Mouse (Mus musculus) heart, adult 2 months (tissue): ENCODE results near the gene Itpr2. TPM values are rescaled to one million over a fixed set of nuclear protein-coding genes. Genes with fewer than 3 reads are reported as not detected.

Experiments
- DNase-seq, 2 experiments: peaks; one replicate each; pipeline ENCODE4 v3.0.0; 2021
- H3K27ac ChIP-seq: fragments of 200-600 bp; 2 replicates; pipeline ENCODE4 v1.8.1; 2022
- H3K27me3 ChIP-seq: fragments of 200-500 bp; 2 replicates; pipeline ENCODE4 v1.6.1; 2012; ENCODE audit warnings: mild to moderate bottlenecking, low read length, inconsistent platforms, mixed read lengths; ENCODE audit not compliant: control insufficient read depth, insufficient read depth
- H3K36me3 ChIP-seq: fragments of 200-500 bp; 2 replicates; pipeline ENCODE4 v1.6.1; 2012; ENCODE audit warnings: low read length, inconsistent platforms; ENCODE audit not compliant: control insufficient read depth, insufficient read depth
- H3K4me1 ChIP-seq: fragments of 200-500 bp; 2 replicates; pipeline ENCODE4 v1.6.1; 2011; ENCODE audit warnings: low read length; ENCODE audit not compliant: control insufficient read depth, insufficient read depth
- H3K4me3 ChIP-seq: fragments of 200-600 bp; 2 replicates; pipeline ENCODE4 v1.8.1; 2022
- H3K79me2 ChIP-seq: fragments of 200-500 bp; replicated peaks from 2 replicates; pipeline ENCODE4 v1.6.1; 2012; ENCODE audit warnings: mild to moderate bottlenecking, inconsistent platforms, low read length, moderate library complexity, mixed read lengths; ENCODE audit not compliant: control insufficient read depth, insufficient read depth
- H3K9ac ChIP-seq: fragments of 200-500 bp; 2 replicates; pipeline ENCODE4 v1.6.1; 2012; ENCODE audit warnings: low read depth, mild to moderate bottlenecking, control low read depth, inconsistent platforms, low read length, mixed read lengths
- CTCF ChIP-seq: fragments of 200-600 bp; IDR thresholded peaks from 2 replicates; pipeline ENCODE4 v1.8.1; 2022; ENCODE audit warnings: antibody characterized with exemption, mild to moderate bottlenecking, moderate library complexity
- EP300 ChIP-seq: fragments of 200-500 bp; IDR thresholded peaks from 2 replicates; pipeline ENCODE4 v1.6.1; 2011; ENCODE audit warnings: low read depth, low read length, control low read depth; ENCODE audit not compliant: insufficient read depth
- POLR2A ChIP-seq: fragments of 200-500 bp; IDR thresholded peaks from 2 replicates; pipeline ENCODE4 v1.6.1; 2011; ENCODE audit warnings: mild to moderate bottlenecking, low read depth, low read length, control low read depth; ENCODE audit not compliant: insufficient read depth
- WGBS: fragments of 180-500 bp; shearing (Covaris S2); methylation state at CpG from one replicate; pipeline ENCODE4 v1.1.7; 2018; 5-methylcytosine and 5-hydroxymethylcytosine counted together
- intact Hi-C: fragments of 180-260 bp; cut with DNase I; formaldehyde crosslinking; loops from one replicate; pipeline ENCODE4 v1.15.1; 2025
- polyA plus RNA-seq: library from polyadenylated mRNA; depleted of rRNA; stranded (reverse); fragments of >200 nt; gene quantifications from 2 replicates; pipeline ENCODE4 v1.2.3, GENCODE M21; 2012
- total RNA-seq, 2 experiments: library from RNA; stranded (reverse); gene quantifications; 2 replicates each; pipeline ENCODE4 v1.2.3; 2021

The Itpr2 gene
- total and polyA plus RNA-seq, 3 experiments = 6.6 to 23.7 (median 20.1) TPM

DNA sequence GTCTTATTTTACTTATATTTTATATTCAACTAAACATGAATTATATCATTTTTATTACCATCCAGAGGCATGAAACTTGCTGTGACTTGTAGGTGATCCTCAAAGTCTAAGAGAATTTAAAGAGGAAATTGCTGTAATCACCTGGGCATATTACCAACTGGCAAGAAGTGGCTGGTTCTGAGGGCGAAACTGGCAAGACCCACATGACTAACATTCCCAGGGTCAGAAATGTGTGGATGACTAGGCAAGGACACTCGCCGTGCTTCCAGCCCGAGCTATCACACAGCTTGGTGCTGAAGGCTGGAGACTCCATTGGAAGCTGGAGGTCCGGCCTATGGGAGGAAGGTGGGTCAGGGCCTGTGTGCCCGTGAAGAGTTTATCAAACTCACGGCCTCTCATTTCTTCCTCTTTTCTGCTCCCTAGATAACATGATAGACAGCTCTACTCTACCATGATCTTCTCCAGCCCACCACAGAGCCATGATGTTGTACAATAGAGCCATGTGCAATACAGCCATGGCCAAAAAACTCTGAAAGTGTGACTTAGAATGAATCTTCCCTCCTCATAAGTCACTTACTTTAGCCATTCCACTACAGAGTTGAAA, 306.1 kb downstream of the Itpr2 start:
- TF ChIP-seq CTCF (no peak), EP300 (0 out of 2 replicates have a peak, but pooled peaks have one; percentile 42), POLR2A (no peak)
- Histone ChIP-seq H3K4me1 (no peaks in the 10 kb centered on the region), H3K9ac (no peak overlapping the region), H3K79me2 (no peaks in the 10 kb centered on the region), H3K27ac (no peak overlapping the region), H3K4me3 (no peak overlapping the region), H3K27me3 (no peaks in the 10 kb centered on the region), H3K36me3 (no peaks in the 10 kb centered on the region)
- peak in 1 of 2 experiments; percentile 31 for DNase-seq
- intact Hi-C loops = no loop called here
- 61% methylated on average over 7 of the region's 7 CpGs for WGBS

DNA sequence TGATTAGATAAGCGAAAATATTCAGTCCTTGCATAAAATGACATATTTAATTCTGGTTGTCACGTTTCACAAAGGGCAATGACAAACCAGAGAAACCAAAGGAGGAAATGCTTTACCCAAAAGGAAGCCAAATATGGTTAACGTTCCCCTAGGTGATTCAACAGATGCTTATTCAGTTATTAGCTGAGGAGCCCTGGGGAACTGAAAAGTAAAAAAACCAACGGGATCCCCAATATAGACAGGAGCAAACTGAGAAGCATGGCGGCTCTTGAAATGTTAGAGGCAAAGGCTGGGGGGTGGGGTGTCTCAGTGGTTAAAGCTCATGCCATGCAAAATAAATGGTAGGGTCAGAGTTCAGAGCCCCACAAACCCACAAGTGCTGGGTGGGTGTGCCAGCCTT, 310.1 kb downstream of the Itpr2 start:
- Histone ChIP-seq H3K9ac (no peak overlapping the region), H3K4me3 (no peak overlapping the region), H3K36me3 (no peaks in the 10 kb centered on the region), H3K79me2 (no peaks in the 10 kb centered on the region), H3K27ac (no peak overlapping the region), H3K4me1 (no peaks in the 10 kb centered on the region), H3K27me3 (no peaks in the 10 kb centered on the region)
- 63% methylated on average over 5 of the region's 5 CpGs for WGBS
- no peak for DNase-seq
- TF ChIP-seq EP300 = no peak
- no peak for TF ChIP-seq POLR2A
- TF ChIP-seq CTCF = no peak
- intact Hi-C loops = no loop called here

DNA sequence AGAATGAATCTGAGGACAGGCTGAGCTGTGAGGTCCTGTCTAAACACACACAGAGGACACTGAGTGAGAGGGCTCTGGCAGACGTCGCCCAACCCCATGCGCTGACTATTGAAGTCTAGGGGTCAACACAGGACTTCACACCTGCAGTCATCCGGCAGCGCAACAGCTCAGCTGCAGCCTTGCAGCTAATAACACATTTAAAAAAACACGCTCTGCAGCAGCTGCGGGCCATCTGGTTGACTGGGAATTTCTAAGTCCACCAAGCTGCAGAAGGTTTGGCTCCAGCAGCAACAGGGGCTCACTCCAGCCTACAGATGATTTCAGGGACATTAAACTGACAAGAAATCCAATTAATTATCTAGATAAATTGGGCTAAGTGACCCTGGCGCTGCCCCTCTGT, 312.0 kb downstream of the Itpr2 start:
- H3K36me3 ChIP-seq = no peaks in the 10 kb centered on the region
- no peak overlapping the region for H3K4me3 ChIP-seq
- no peak overlapping the region for H3K27ac ChIP-seq
- no peak for TF ChIP-seq POLR2A
- TF ChIP-seq EP300 = no peak
- TF ChIP-seq CTCF = no peak
- no peaks in the 10 kb centered on the region for H3K27me3 ChIP-seq
- H3K4me1 ChIP-seq = no peaks in the 10 kb centered on the region
- no peak overlapping the region for H3K9ac ChIP-seq
- H3K79me2 ChIP-seq = no peaks in the 10 kb centered on the region
- intact Hi-C loops = no loop called here
- no peak for DNase-seq
- WGBS = 84% methylated on average over 8 of the region's 8 CpGs

DNA sequence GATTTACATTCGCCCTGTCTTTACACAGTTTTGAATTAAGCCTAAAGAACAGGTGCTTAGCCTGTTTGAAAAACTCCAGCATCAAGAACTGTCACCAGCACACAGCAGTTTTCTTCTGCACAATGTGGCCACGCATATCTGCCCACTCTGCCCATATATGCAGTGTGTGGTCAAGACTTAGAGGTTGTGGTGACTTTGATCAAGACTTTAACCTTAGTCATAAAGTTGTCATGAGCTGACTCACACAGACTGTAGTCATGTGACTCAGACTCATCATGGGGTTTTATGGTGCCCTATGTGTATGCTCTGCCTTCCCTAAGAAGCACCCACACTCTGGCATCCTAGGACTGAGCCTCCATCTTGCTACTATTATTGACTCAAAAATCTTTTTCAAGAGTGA, 316.5 kb downstream of the Itpr2 start:
- Histone ChIP-seq H3K36me3 (no peaks in the 10 kb centered on the region), H3K4me1 (no peaks in the 10 kb centered on the region), H3K79me2 (no peaks in the 10 kb centered on the region), H3K9ac (no peak overlapping the region), H3K27ac (no peak overlapping the region), H3K4me3 (no peak overlapping the region), H3K27me3 (no peaks in the 10 kb centered on the region)
- DNase-seq = no peak
- no peak for TF ChIP-seq EP300
- no peak for TF ChIP-seq POLR2A
- no peak for TF ChIP-seq CTCF
- 97% methylated on average over 2 of the region's 2 CpGs for WGBS
- intact Hi-C loops = no loop called here

DNA sequence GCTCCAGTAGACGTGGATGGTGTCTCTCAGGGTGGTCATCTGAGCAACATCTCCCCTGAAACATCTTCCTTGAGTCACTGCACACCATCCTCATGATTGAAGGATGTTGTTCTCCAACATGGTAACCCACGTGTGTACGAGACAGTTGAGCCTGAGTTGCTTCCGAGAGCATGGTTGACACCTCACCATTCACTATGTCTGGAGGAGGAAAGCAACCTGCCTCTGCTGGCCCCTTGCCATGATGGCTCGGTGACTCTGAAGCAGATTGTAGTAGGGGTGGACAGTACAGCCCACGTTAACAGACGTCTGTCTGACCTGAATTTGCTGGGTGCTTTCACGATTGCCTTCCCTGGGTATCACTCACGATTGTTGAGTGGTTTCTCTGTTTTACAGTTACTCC, 317.3 kb downstream of the Itpr2 start:
- WGBS = 89% methylated on average over 9 of the region's 9 CpGs
- no peaks in the 10 kb centered on the region for H3K79me2 ChIP-seq
- no peaks in the 10 kb centered on the region for H3K36me3 ChIP-seq
- no peak for DNase-seq
- H3K27me3 ChIP-seq = no peaks in the 10 kb centered on the region
- no peak overlapping the region for H3K27ac ChIP-seq
- no peaks in the 10 kb centered on the region for H3K4me1 ChIP-seq
- no peak overlapping the region for H3K4me3 ChIP-seq
- H3K9ac ChIP-seq = no peak overlapping the region
- TF ChIP-seq EP300 (no peak), CTCF (no peak), POLR2A (no peak)
- intact Hi-C loops = no loop called here

DNA sequence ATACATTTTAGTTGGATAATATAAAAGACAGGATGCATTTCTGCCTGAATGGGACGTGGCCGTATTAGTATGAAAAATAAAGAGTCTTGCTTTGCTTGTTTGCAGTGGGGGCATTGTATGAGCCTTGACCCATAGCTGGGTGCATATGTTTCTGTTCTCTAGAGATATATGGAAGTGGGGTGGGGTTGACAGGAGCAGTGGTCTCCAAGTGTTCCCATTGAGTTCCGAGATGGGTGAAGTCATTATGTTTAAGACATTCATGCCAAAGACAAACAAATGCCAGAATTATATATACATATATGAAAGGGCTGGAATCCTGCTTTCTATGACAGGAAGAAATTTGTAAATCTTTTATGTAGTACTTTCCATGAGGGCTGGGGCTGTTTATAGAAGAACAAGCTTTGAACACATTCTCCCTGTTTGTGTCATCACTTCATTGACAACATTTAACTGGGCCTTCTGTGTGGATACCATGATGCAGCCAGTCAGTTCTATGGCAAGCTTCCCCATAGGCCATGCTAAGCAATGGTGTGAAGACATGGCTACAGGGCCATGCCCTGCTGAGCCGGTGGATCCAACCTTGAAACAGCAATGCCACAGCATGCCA, 327.3 kb downstream of the Itpr2 start:
- 96% methylated on average over 4 of the region's 4 CpGs for WGBS
- intact Hi-C loops = no loop called here
- no peak for TF ChIP-seq POLR2A
- TF ChIP-seq CTCF = no peak
- no peak for TF ChIP-seq EP300

More for the DNA sequence above, 327.3 kb downstream of the Itpr2 start:
- DNase-seq = no peak
- Histone ChIP-seq H3K36me3 (no peaks in the 10 kb centered on the region), H3K9ac (no peak overlapping the region), H3K4me1 (no peaks in the 10 kb centered on the region), H3K27me3 (no peaks in the 10 kb centered on the region), H3K4me3 (no peak overlapping the region), H3K27ac (no peak overlapping the region), H3K79me2 (no peaks in the 10 kb centered on the region)
